Mouse (Mus musculus): Measurements from ENCODE around the gene Rab31.
A peak's percentile ranks its signal among the peaks of the same experiment; 100 is the strongest.

Gene Rab31

DNA sequence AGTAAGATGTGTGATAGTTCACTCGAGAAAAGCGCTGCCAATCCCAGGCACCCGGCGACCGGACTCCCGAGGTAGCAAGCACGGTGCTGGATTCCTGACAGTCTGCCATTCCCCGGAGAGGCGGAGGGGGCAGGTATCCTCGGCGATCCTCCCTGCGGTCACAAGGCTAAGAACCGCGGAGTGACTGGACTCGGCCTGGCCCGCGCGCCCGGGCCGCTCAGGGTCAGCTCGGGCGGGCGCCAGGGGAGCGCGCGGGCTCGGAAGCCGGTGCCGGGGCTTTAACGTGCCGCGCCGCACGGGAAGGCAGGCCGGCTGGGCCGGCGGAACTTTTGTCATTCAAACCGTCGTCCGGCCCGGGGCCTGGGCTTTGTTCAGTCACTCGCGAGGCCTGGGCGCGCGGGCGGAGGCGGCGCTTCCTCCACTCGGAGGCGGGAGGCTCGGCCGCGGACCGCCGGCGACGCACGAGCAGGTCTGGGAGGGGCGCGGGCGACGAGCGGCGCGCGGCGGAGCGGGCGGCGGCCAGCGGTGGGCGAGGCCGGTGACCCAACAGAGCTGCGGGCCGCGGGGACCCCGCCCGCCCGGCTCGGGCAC, 10.1 kb upstream of the Rab31 start, which contains the start of gene Ppp4r1:
Gene Ppp4r1 (plus strand): TSS at position 23 of the 591 bp plus-strand sequence.
- peak; percentile 72 for DNase-seq

DNA sequence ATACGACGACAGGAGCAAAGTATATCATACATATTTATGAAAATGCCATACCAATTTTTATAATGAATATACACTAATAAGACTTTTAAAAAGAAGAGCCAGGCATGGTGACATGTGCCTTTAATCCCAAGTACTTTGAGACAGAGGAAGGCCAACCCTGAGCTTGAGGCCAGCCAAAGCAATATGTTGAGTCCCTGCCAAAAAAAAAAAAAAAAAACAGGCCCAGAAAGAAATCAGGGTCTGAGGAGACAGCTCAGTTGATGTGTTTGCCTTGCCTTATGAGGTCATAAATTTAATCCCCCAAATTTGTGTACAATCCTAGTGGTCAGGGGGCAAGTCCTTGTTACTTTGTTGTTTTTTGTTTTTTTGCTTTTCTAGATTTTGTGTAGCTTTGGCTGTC, 8.4 kb upstream of the Rab31 start:
- DNase-seq: no peak

DNA sequence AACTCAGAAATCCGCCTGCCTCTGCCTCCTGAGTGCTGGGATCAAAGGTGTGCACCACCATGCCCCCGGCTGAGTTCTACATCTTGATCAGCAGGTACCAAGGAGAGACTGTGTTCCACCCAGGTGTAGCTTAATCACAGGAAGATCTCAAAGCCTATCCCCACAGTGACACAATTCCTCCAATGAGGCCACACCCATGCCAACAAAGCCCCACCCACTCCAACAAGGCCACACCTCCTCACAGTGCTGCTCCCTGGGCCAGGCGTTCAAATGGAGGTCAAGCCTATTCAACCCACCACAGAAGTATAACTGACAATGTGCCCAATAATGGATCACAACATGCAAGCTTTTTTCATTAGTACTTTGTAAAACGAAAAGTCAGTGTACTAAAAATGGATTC, 4.9 kb upstream of the Rab31 start:
- DNase-seq: no peak

DNA sequence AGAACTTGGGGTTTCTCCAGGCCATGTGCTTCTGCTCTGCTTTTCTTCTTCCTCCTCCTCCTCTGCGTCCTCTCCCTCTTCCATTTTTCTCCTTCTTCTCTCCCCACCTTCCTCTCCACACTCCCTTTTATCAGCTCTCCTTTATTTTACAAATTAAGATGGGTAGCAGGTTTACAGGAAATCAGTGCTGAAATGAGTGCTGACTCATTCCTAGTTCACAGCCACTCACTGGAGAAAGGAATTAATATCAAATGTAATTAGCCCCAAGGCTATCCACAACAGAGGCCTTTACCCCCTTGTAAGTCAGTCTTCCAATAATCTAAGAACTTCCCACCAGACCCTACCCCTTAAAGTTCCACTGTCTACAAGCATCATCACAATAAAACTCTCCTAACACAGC, 3.7 kb upstream of the Rab31 start:
- no peak for DNase-seq

DNA sequence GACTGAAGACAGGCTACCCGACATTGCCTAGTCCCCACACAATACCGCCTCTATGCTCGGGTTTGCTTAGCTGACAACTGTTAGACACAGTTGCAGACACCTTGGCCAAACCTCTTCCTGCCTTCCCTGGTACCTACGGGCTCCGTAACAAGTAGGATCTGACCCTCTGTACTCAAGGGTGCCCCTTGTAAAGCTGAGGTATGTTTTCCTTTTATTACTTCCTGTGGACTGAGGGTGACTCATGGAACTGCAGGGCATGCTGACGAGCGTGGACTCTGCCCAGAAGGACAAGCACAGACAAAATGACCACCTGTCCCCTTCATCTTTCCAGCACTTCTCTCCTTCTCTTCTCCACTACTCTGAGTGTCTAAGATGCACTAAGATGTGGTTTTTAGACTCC, 1.9 kb upstream of the Rab31 start:
- no peak for DNase-seq

DNA sequence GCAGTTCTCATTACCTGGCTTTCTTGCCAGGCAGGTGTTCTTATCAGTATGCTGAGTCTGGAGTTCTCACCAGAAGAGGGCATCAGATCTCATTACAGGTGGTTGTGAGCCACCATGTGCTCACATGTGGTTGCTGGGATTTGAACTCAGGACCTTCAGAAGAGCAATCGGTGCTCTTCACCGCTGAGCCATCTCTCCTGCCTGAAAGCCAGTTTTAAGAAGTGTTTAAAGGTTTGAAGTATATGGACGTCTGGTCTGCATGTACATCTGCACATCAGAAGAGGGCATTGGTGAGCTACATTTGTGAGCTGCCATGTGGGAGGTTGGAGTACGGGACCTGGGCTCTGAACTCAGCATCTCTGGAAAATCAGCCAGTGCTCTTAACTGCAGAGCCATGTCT, 1.1 kb upstream of the Rab31 start:
- DNase-seq: no peak

DNA sequence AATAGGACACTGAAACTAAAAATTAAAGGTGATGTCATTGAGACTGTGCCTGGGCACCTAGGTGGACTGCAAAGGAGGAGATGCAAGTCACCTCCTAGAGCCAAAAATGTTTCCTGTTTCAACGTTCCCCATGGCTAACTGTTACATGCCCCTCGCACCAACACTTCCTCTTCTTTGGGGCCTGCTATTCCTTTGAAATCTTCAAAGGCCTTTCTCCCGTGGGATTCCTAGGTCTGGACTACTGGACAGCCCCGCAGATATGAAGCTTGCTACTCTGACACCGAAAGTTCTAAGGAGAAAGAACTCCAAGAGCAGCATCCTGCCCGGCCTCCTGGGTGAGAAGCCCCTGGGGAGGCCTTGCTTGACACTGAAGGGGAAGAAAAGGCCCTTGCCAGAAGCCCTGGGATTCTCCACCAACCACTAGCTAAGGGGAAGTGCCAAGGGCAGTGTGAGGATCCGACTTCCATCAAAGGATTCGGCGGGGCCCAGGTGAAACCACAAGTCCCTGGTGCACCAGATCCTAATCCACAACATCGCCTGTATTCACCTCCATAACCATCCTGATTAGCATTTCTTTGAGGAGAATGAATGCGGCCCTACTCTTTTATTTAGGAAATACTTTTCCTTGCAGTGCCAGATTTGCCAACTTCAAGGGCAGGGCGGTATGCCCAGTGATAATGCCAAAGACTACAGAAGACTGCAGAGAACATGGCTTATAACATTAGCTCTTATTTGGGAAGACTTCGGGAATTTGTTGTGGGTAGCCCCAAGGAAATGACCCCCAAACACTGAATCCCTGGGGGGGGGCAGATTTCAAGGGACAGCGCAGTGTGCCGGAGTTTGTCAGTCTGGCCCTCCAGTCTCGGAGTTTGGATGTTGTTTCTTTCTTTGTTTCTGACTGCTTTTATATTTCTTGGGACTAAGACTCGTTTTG, 1.3 kb downstream of the Rab31 start:
- DNase-seq: peak; percentile 3

DNA sequence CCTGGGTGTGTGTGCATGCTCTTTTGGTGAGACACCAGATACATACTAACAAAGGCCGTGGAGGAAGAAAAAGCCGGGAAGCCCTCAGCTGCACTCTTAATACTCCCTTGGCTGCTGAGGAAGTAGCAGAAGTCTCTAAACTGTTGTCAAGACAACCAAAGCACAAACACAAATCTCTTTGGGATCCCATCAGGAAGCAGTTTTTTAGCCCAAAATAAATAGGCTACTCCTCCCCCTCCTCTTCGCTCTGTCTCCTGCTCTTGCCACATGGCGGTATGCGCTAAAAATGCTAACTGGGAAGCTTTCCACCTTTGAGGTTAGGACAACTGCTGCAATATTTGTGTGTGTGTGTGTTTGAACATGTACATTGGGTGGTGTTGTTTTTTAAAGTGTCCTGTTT, 4.1 kb downstream of the Rab31 start:
- no peak for DNase-seq

DNA sequence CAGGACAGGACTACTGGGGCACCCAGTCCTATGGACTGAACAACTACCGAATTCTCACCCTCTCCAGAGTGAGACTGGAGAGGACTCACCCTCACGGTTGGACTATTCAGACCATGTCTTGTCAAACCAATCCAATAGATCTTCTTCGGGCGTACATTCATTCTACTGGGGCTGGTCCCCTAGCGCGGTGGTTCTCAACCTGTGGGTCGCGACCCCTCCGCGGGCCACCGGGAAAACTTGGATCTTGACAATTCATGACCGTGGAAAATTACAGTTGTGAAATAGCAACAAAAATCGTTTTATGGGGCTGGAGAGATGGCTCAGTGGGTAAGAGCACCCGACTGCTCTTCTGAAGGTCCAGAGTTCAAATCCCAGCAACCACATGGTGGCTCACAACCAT, 9.3 kb downstream of the Rab31 start:
- DNase-seq: no peak

DNA sequence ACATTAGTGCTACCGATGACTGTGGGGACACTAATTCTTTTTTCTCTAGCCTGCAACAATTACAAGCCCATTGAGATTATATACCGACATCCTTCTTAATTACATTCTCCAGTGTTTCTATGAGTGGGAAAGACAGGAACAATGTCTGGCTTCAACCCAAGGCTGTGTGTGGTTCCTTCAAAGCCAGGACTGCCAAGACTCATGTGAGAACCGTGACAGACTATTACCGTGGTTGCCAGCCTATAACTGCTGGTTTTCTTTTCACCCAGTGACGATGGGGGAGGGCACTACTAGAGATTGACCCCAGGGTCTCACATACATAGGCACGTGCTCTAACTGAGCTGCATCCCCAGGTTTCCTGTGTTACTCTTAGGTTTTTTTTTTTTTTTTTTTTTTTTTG, 15.4 kb downstream of the Rab31 start:
- DNase-seq: no peak

DNA sequence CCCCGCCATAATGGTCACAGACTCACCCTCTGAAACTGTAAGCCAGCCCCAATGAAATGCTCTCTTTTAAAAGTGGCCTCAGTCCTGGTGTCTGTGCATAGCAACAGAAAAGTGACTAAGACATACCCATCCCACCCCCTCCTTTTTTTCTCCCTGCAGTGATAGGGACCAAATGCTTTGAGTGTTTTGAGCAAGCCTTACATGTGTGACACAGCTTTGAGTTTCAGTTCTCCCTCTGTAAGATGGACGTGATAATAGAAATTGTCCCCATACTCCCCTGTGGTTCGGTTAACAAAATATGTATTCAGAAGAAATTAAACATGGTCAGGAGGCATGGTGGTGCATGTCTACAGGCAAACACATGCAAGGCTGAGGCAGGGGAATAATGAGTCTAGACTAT, 16.7 kb downstream of the Rab31 start:
- DNase-seq: no peak

DNA sequence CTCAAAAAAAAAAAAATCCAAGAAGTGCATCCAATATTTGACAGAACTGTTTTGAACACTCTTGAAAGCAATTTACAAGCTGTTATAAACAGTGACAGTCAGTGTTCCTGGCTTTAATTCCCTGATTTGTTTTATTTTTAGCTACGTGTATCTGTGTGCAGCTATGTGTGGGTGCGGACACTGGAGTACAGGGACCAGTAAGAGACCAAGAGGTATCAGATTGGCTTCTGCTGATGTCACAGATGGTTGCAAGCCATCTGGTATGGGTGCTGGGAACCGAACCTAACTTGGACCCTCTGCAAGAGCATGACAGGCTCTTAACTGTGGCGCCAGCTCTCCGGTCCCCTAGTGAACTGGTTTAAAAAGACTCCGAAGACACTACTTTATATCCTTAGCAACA, 19.4 kb downstream of the Rab31 start:
- no peak for DNase-seq

DNA sequence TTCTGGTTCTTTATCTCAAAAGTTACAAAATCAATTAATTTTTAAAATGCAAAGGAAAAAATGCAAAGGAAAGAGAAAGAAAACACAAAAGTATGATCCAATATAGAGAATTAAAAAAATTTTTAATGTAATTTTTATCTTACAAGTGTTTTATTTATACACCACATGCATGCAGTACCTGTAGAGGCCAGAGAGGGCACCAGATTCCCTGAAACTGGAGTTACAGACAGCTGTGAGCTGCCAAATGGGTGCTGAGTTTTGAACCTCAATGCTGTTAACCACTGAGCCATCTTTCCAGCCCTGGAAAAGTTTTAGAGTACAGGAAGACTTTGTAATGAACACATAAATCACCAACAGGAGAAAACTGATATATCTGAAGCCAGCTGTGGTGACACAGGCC, 22.3 kb downstream of the Rab31 start:
- DNase-seq: peak; percentile 23

DNA sequence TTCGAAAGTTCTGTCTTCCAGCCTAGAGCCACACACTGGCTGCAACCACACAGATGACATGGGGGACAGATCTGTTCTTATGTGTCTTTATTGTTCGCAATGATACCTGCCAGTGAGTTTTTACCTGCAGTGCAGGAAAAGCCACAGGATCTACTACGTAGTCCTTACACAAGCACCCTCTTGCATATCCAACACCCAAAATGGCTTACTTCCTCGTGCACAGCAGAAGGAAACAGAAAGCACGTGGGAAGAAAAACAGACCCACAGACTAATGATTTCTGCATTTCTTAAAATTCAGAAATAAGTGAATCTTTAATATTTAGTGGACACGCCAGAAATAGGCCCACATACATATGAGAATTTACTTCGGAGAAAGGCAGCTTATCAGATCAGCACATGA, 22.7 kb downstream of the Rab31 start:
- no peak for DNase-seq

DNA sequence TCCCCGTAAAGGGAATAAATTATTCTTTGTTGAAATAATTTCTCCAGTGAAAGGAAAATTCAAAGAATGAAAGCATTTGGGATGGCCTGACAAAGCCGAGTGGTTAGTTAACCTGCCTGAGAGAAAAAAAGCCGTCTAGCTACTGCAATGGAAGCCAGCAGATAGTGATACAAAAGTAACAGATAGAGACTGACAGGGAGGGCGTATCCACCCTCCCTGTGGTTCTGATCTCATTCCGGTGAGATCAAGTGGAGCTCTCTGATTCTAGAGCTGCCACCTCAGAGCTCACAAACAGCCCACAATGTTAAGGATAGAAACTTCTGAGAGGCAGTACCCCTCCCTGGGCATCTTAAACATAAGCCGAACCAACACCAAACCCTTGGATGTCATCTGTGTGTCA, 23.6 kb downstream of the Rab31 start:
- DNase-seq: no peak

DNA sequence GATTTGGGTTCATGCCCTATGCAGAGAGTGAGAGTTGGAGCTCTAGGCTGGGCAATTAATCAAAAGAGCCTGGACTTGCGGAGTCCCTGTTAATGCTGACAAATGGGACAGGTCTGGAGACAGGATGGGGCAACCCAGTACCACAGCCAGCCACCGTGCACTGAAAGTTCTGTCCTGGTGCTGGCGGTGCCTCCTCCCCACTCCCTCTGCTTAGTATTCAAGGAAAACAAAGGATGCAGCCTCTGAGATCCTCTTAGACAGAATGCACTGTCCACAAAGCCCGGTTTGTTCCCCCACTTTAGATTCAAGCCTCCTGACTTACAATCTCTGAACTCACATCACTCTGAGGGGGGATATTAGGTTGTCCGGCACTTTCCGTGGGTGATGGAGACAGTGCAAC, 26.2 kb downstream of the Rab31 start:
- no peak for DNase-seq

DNA sequence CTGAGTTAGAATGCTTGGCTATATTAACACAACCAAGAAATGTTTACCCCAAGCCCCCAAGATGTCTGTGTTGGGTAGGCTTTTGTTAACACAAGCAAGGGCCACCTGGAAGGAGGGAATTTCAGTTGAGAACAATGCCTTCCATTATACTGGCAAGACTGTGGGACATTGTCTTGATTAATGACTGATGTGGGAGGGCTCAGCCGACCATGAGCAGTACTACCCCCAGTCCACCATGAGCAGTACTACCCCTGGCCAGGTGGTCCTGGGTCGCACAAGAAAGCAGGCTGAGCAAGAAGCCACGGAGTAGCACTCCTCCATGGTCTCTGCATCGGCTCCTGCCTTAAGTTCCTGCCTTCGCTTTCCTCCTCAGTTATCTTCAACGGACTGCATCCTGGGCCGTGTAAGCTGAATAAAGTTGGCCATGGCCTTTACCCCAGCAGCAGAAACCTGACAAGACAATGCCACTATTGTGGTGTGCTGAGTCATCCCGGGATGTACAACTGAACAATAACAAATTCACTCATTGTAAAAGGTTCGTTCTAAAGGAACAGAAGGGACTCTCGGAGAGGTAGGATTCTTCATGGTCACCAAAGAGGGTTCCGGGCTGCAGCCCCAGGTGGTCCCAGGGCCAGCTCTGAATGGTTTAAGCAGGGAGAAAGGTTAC, 28.8 kb downstream of the Rab31 start:
- DNase-seq: no peak

DNA sequence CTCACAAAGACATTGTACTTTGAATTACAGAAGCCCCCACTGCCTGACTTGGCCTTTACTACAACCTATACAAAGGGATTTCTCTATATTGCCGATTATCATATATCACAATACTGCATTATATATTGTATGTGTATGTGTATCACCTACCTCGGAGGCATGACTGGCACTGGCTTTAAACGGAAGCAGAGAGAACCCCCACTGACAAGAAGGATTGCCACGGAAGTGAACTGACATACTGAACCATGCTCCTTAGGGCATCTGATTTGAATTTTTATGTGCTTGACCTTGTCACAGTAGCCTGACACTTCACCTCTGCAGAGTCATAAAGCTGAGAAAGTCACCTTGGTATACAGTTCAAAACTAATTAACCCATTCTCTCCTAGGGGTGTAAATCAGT, 29.6 kb downstream of the Rab31 start:
- no peak for DNase-seq

DNA sequence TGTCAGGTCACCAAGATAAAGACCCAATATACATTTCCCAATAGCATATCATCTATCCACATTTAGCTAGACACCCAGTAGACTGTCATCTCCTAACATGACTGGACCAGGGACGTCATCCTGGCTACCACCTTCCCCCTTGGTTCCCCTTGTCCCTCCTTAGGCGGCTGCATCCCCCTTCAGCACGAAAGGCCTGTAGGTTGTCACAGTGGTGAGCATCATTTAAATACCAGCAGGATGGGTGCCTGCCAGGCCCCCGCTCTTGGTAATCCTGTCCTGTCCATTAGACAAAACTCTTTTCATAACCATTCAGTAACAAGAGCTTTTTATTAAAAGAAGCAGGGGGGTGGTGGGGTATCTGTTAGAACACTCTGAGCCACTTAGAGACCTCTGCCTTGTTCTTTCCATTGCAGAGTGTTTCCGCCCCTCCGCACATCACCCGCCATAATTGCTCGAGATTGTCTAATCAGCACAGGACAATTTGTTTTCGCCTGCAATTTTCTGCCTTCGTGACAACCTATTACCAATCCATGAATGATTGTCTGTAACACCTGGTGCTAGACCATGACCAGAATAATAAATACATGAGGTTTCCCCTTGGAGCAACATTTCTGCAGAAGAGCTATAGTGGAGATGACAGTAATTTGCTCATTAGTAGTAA, 30.2 kb downstream of the Rab31 start:
- DNase-seq: no peak

DNA sequence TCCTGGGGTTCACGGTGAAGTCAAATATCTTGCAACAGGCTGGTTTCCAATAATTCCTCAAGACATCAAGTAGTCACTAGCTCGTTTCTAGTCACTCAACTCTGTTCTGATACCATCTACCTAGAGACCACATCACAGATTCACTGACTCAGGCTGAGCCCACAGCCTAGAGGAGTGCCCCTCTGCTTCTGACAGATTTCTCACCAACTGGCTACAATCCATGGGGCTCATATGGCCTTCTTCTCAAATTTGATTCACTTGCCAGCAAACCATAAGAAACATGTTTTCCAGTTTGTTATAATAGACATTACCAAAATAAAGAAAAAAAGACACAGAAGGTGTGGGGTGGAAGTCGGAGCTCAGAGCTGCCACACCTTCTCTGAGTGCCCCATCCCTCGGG, 31.0 kb downstream of the Rab31 start:
- DNase-seq: no peak

DNA sequence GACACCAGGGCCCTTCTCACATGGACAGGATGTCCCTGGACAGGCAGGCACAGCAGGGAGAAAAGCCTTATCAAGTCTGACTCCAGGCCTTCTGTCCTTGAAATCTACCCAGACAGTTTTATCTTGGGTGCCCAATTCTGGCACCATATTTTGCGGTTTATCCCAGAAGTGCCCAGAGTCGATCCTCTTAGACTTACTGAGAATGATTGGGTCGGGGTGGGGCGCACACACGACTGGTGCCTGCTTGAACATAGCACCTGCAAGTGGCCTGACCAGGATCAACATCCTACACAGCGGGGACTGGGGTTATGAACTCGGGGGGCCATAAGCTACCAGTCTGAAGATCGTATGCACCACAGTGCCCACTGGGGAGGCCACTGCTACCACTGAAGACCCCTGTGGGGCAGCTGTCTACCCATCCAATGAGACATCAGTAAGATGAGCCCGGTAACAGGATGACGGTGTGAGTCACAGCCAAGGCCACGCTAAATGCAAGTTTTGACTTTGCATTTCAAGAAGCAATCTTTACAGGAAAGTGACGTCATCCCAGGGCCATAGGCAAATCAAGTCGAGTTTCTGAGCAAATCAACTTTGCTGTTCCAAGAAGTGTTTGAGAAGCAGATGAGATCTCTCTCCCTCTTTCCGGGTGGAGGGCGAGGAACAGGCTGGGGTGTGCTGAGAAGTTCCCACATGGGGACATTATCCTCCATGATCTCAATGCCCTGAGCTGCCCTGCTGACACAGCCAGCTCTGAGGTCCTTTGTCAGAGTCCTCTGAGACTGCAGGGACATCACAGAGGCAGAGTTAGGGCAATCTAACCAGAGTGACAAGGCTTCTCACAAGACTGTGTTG, 32.5 kb downstream of the Rab31 start:
- DNase-seq: no peak

DNA sequence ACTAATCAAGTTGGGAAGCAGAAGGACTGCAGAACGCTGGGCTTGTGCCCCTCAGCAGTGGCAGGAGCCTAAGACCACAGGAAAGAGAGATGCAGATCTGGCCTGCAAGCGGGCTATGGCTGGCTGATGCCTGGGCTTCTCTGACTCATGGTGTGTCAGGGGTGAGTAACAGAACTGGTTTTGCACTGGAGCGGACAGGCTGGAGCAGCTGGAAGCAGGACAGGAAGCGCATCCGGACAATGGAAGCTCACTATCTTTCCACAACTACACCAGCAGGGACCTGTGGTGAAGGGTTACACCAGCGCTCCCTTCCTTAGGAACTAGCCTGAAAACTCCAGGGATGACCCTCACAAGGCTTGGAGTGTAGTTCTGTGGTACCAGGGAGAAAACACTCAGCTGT, 34.9 kb downstream of the Rab31 start:
- no peak for DNase-seq

DNA sequence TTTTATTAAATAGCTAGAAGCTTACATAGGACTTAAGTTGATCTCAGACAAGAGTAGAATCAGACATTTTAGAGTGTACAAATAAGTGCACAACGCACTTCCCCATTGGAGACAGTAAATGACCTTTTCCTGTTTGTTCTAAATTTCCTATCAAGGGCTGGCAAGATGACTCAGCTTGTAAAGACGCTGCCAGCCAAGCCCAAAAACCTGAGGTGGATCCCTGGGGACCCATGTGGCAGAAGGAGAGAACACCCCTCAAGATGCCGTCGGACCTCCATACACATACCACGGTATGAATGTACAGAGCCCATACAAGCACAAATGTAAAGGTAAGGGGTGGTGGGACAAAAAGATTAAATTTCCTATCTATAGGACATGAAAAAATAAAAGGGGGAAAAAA, 35.4 kb downstream of the Rab31 start:
- DNase-seq: no peak

All from thymus, postnatal 25 days (tissue).